Mouse (Mus musculus) v-Abl transformed pro-B cells (cell line): ENCODE data around the gene Coq8b.

Source experiments
- in situ Hi-C, 2 experiments: fragments of 400-800 bp; cut with MboI; formaldehyde crosslinking; loops; one replicate each; pipeline ENCODE4 v1.15.1; 2025; ENCODE audit not compliant: unreplicated experiment in 2 of 2

Gene Coq8b

GRCm38 (mm10) chr7:27232781-27233281, at the start of gene Coq8b:
Gene Coq8b (plus strand): TSS chr7:27233023.
- in situ Hi-C loops, result no loop called here

GRCm38 (mm10) chr7:27184964-27185363, 47.9 kb upstream of the Coq8b start:
- in situ Hi-C loops, result loop anchor here (5.0 to 25.0 kb wide), 2 partner anchors 42 to 402 kb away; partner anchors contain the start of genes Akt2 (in 1 of the 2) and Itpkc (in 1 of the 2)

GRCm38 (mm10) chr7:27185986-27186385, 46.8 kb upstream of the Coq8b start:
- in situ Hi-C loops, result loop anchor here (5.0 to 25.0 kb wide), 2 partner anchors 41 to 401 kb away; partner anchors contain the start of genes Akt2 (in 1 of the 2) and Itpkc (in 1 of the 2)

GRCm38 (mm10) chr7:27189271-27189931, 43.4 kb upstream of the Coq8b start:
- in situ Hi-C loops, result loop anchor here (5.0 to 25.0 kb wide), 2 partner anchors 38 to 398 kb away; partner anchors contain the start of genes Akt2 (in 1 of the 2) and Itpkc (in 1 of the 2)

GRCm38 (mm10) chr7:27192434-27192833, 40.4 kb upstream of the Coq8b start:
- in situ Hi-C loops, result loop anchor here in 1 of 2 experiments (25.0 kb wide), 1 partner anchor 395 kb away; the partner anchor contains the start of gene Akt2

GRCm38 (mm10) chr7:27193731-27194130, 39.1 kb upstream of the Coq8b start:
- in situ Hi-C loops, result loop anchor here in 1 of 2 experiments (25.0 kb wide), 1 partner anchor 394 kb away; the partner anchor contains the start of gene Akt2

- in situ Hi-C loops, result loop anchor here in 1 of 2 experiments (25.0 kb wide), 1 partner anchor 391 kb away; the partner anchor contains the start of gene Akt2
Observed at GRCm38 (mm10) chr7:27195681-27196611, 36.9 kb upstream of the Coq8b start, which contains the start of the genes BC024978 and Snrpa. Gene BC024978 (plus strand): TSS chr7:27195781. Gene Snrpa (minus strand): TSS chr7:27196271.

GRCm38 (mm10) chr7:27197136-27197535, 35.7 kb upstream of the Coq8b start:
- in situ Hi-C loops, result loop anchor here in 1 of 2 experiments (25.0 kb wide), 1 partner anchor 390 kb away; the partner anchor contains the start of gene Akt2

- in situ Hi-C loops, result loop anchor here in 1 of 2 experiments (25.0 kb wide), 1 partner anchor 390 kb away; the partner anchor contains the start of gene Akt2
Observed at GRCm38 (mm10) chr7:27197634-27198033, 35.2 kb upstream of the Coq8b start.

GRCm38 (mm10) chr7:27198355-27198754, 34.5 kb upstream of the Coq8b start:
- in situ Hi-C loops, result loop anchor here in 1 of 2 experiments (25.0 kb wide), 1 partner anchor 389 kb away; the partner anchor contains the start of gene Akt2

- in situ Hi-C loops, result loop anchor here in 1 of 2 experiments (25.0 kb wide), 1 partner anchor 389 kb away; the partner anchor contains the start of gene Akt2
Observed at GRCm38 (mm10) chr7:27198779-27199178, 34.0 kb upstream of the Coq8b start.

GRCm38 (mm10) chr7:27203730-27204449, 28.9 kb upstream of the Coq8b start:
- in situ Hi-C loops, result no loop called here

GRCm38 (mm10) chr7:27212626-27213025, 20.2 kb upstream of the Coq8b start:
- in situ Hi-C loops, result no loop called here

GRCm38 (mm10) chr7:27218586-27218985, 14.2 kb upstream of the Coq8b start:
- in situ Hi-C loops, result no loop called here

GRCm38 (mm10) chr7:27219937-27220336, 12.9 kb upstream of the Coq8b start:
- in situ Hi-C loops, result no loop called here

GRCm38 (mm10) chr7:27221939-27222338, 10.9 kb upstream of the Coq8b start:
- in situ Hi-C loops, result no loop called here

- in situ Hi-C loops, result no loop called here
Observed at GRCm38 (mm10) chr7:27222538-27222937, 10.3 kb upstream of the Coq8b start.

GRCm38 (mm10) chr7:27224877-27225575, 7.8 kb upstream of the Coq8b start:
- in situ Hi-C loops, result loop anchor here in 1 of 2 experiments (5.0 kb wide), 1 partner anchor 38 kb away; no protein-coding TSS in a partner anchor

GRCm38 (mm10) chr7:27227276-27227675, 5.5 kb upstream of the Coq8b start:
- in situ Hi-C loops, result loop anchor here in 1 of 2 experiments (5.0 kb wide), 1 partner anchor 40 kb away; no protein-coding TSS in a partner anchor
